Mouse (Mus musculus) large intestine, adult 2 months (tissue): Measurements from ENCODE around the gene Zgrf1. TPM values are rescaled to one million over a fixed set of nuclear protein-coding genes. Genes with fewer than 3 reads are reported as not detected.

Experiments
- DNase-seq: peaks from one replicate; pipeline ENCODE4 v3.0.0-alpha.2; 2012; ENCODE audit warnings: low read depth, low spot score
- WGBS: fragments of 180-500 bp; shearing (Covaris S2); methylation state at CpG from one replicate; pipeline ENCODE4 v1.1.7; 2018; 5-methylcytosine and 5-hydroxymethylcytosine counted together
- polyA plus RNA-seq: library from polyadenylated mRNA; depleted of rRNA; stranded (reverse); fragments of >200 nt; gene quantifications from 2 replicates; pipeline ENCODE4 v1.2.3, GENCODE M21; 2012

Gene Zgrf1
- polyA plus RNA-seq, 1 experiment, result 0.43 TPM

GRCm38 (mm10) chr3:127553720-127554043 lies 393 bp downstream of the Zgrf1 start:
- WGBS, result under 1% methylated on average over 4 of the region's 4 CpGs
- no peak for DNase-seq

- WGBS, result 19% methylated on average over 5 of the region's 5 CpGs
- no peak for DNase-seq
Observed at GRCm38 (mm10) chr3:127554723-127555122, 1.4 kb downstream of the Zgrf1 start.

- no peak for DNase-seq
Observed at GRCm38 (mm10) chr3:127558201-127558600, 4.9 kb downstream of the Zgrf1 start.

- 96% methylated on average over 4 of the region's 4 CpGs for WGBS
- no peak for DNase-seq
Observed at GRCm38 (mm10) chr3:127562974-127563373, 9.7 kb downstream of the Zgrf1 start.

- 74% methylated on average over 3 of the region's 3 CpGs for WGBS
- DNase-seq, result no peak
Observed at GRCm38 (mm10) chr3:127565129-127565528, 11.8 kb downstream of the Zgrf1 start.

- 62% methylated on average over 4 of the region's 4 CpGs for WGBS
- DNase-seq, result no peak
Observed at GRCm38 (mm10) chr3:127572557-127572956, 19.3 kb downstream of the Zgrf1 start.

- DNase-seq, result no peak
- WGBS, result 51% methylated on average over 1 of the region's 1 CpGs
Observed at GRCm38 (mm10) chr3:127597136-127597535, 43.8 kb downstream of the Zgrf1 start.

GRCm38 (mm10) chr3:127608109-127608508 lies 54.8 kb downstream of the Zgrf1 start:
- WGBS, result 90% methylated on average over 2 of the region's 2 CpGs
- DNase-seq, result no peak

- WGBS, result 1% methylated on average over 36 of the region's 36 CpGs
- no peak for DNase-seq
Observed at GRCm38 (mm10) chr3:127625296-127625695, 72.0 kb downstream of the Zgrf1 start.

GRCm38 (mm10) chr3:127625701-127626399 lies 72.6 kb downstream of the Zgrf1 start:
- WGBS, result 4% methylated on average over 28 of the region's 28 CpGs
- no peak for DNase-seq

- DNase-seq, result no peak
Observed at GRCm38 (mm10) chr3:127626524-127626923, 73.2 kb downstream of the Zgrf1 start.

GRCm38 (mm10) chr3:127627151-127627955 lies 74.1 kb downstream of the Zgrf1 start:
- 9% methylated on average over 28 of the region's 28 CpGs for WGBS
- no peak for DNase-seq

More at GRCm38 (mm10) chr3:127626524-127626923, 73.2 kb downstream of the Zgrf1 start:
- WGBS, result 18% methylated on average over 3 of the region's 3 CpGs

- no peak for DNase-seq
- WGBS, result 3% methylated on average over 9 of the region's 9 CpGs
Observed at GRCm38 (mm10) chr3:127627956-127628310, 74.6 kb downstream of the Zgrf1 start.

- 7% methylated on average over 37 of the region's 37 CpGs for WGBS
- DNase-seq, result no peak
Observed at GRCm38 (mm10) chr3:127628311-127629184, 75.3 kb downstream of the Zgrf1 start.

GRCm38 (mm10) chr3:127630190-127630589 lies 76.9 kb downstream of the Zgrf1 start:
- 6% methylated on average over 1 of the region's 1 CpGs for WGBS
- DNase-seq, result no peak

GRCm38 (mm10) chr3:127630735-127631372 lies 77.6 kb downstream of the Zgrf1 start:
- 11% methylated on average over 17 of the region's 17 CpGs for WGBS
- no peak for DNase-seq

GRCm38 (mm10) chr3:127631582-127631981 lies 78.3 kb downstream of the Zgrf1 start:
- DNase-seq, result no peak
- 3% methylated on average over 10 of the region's 10 CpGs for WGBS

- no peak for DNase-seq
- 1% methylated on average over 26 of the region's 32 CpGs for WGBS
Observed at GRCm38 (mm10) chr3:127632531-127632930, 79.2 kb downstream of the Zgrf1 start.

- no peak for DNase-seq
- WGBS, result under 1% methylated on average over 92 of the region's 92 CpGs
Observed at GRCm38 (mm10) chr3:127633080-127634032, 80.1 kb downstream of the Zgrf1 start, which contains the start of gene Neurog2. Gene Neurog2 (plus strand): TSS chr3:127633135.
